ENCODE assay signal across 8 mouse cellular contexts in the genomic region with DNA sequence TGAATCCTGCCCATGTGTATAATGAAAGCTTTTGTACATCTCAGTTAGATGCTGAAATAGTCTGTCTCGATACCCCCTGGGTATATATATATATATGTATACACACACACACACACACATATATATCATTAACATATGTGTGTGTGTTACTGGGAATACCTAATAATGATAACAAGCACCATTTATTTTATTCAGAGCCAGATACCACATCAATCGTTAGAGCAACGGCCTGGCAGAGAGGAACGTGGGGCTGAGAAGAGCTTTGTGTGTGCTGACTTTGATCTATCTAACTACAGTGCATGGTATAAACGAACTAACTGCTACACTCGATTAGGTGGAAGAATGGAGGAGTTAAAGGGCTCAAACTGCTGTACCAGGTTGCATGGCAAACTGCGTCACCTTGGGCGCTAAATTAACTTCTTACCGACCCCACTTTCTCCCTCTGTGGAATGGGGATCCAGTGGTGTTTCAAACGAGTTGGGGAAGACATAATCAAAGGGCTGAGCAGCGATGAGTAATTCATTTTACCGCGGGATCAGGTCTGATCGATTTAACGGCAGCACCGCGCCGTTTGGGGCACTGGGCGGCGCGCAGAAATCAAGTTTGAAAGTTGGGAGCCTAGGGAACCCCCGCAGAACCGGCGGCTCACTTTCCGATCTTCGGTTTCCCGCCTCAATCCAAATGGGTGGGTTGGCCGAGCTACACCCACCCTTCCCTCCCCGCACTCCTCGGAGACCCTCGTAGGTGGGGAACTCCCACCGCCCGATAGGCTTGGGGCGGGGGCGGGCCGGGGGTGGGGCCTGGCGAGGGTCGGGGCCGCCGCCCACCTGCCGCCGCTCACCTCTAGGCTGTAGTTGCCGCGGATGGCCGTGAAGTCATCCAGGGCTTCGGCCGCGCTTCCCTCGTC. TPM values are rescaled to one million over a fixed set of nuclear protein-coding genes. Genes with fewer than 3 reads are reported as not detected.
DNase-seq lines count a peak whose midpoint lies in the region; ATAC-seq and TF ChIP-seq lines count a peak whose summit lies in the region.

No protein-coding gene starts in this region.

- peak overlapping the region; percentile 88 for H3K27ac ChIP-seq in bone marrow, adult 2 months (ENCODE audit: control insufficient read depth, insufficient read depth, low read depth, low read length, poor library complexity)
- H3K27ac ChIP-seq in forebrain, postnatal 0 days (ENCODE audit: low read depth, low read length): peak overlapping the region; percentile 97
- no peak overlapping the region; the same call in 1 of the 2 replicates for H3K27ac ChIP-seq in kidney, adult 2 months (ENCODE audit: insufficient read depth, low read depth, low read length)
- peak overlapping the region; percentile 94 for H3K27ac ChIP-seq in liver, embryonic 16.5 days (ENCODE audit: low read length)
- H3K27ac ChIP-seq in neural tube, embryonic 15.5 days (replicated peaks): peak overlapping the region; percentile 97

- H3K27me3 ChIP-seq in forebrain, postnatal 0 days (ENCODE audit: insufficient read depth, low read length): no peaks in the 10 kb centered on the region
- no peaks in the 10 kb centered on the region for H3K27me3 ChIP-seq in kidney, adult 2 months (replicated peaks; ENCODE audit: control insufficient read depth, insufficient read depth, low read length)
- no peaks in the 10 kb centered on the region for H3K27me3 ChIP-seq in liver, embryonic 16.5 days (ENCODE audit: control insufficient read depth, insufficient read depth, low read depth, low read length)
- no peaks in the 10 kb centered on the region for H3K27me3 ChIP-seq in neural tube, embryonic 15.5 days (replicated peaks)

- H3K9me3 ChIP-seq in forebrain, postnatal 0 days (ENCODE audit: low read length): no peaks in the 10 kb centered on the region
- H3K9me3 ChIP-seq in liver, embryonic 16.5 days (replicated peaks; ENCODE audit: control insufficient read depth, low read length): no peaks in the 10 kb centered on the region
- no peaks in the 10 kb centered on the region for H3K9me3 ChIP-seq in neural tube, embryonic 15.5 days (replicated peaks)

- peak; percentile 70 for ATAC-seq in forebrain, postnatal 0 days
- ATAC-seq in liver, embryonic 16.5 days (ENCODE audit: low read depth): peak; percentile 73
- peak; percentile 82 for ATAC-seq in neural tube, embryonic 15.5 days (ENCODE audit: low FRiP score)

- DNase-seq in right cerebral cortex, adult 2 months (ENCODE audit: low spot score in 2 of 2): peak; percentile 10 to 13
- no peak for DNase-seq in right cerebral cortex, postnatal 36 days (ENCODE audit: low spot score in 2 of 2)
- DNase-seq in forebrain, postnatal 0 days: peak; percentile 75
- peak; percentile 24 for DNase-seq in kidney, adult 2 months
- no peak for DNase-seq in cerebellum, postnatal 10 days

- peak overlapping the region; percentile 89 for H3K9ac ChIP-seq in forebrain, postnatal 0 days
- H3K9ac ChIP-seq in liver, embryonic 16.5 days (ENCODE audit: low read depth, low read length): peak overlapping the region; percentile 97
- H3K9ac ChIP-seq in neural tube, embryonic 15.5 days (replicated peaks): peak overlapping the region; percentile 91

- TF ChIP-seq CTCF in bone marrow, adult 2 months (IDR thresholded peaks at IDR 0.05; ENCODE audit: control insufficient read depth, insufficient read depth, low read length): no peak
- TF ChIP-seq CTCF in forebrain, postnatal 0 days (IDR thresholded peaks at IDR 0.05; ENCODE audit: low read depth): peak; percentile 28; the same call in 1 of the 2 replicates
- peak; percentile 31; the same call in 1 of the 2 replicates for TF ChIP-seq CTCF in kidney, adult 2 months (conservative IDR thresholded peaks at IDR 0.05; ENCODE audit: insufficient read depth, insufficient read length, low read depth, low read length)

- H3K4me1 ChIP-seq in bone marrow, adult 2 months (ENCODE audit: control insufficient read depth, insufficient read depth, low read length): peaks cover 3% of the 10 kb centered on the region
- peaks cover 5% of the 10 kb centered on the region; the same call in 1 of the 2 replicates for H3K4me1 ChIP-seq in forebrain, postnatal 0 days (ENCODE audit: insufficient read depth)
- H3K4me1 ChIP-seq in kidney, adult 2 months (ENCODE audit: control insufficient read depth, insufficient read depth, low read length): peaks cover 4% of the 10 kb centered on the region; the same call in 1 of the 2 replicates
- peaks cover 16% of the 10 kb centered on the region for H3K4me1 ChIP-seq in liver, embryonic 16.5 days (ENCODE audit: control insufficient read depth, low read depth, low read length)
- H3K4me1 ChIP-seq in neural tube, embryonic 15.5 days: peaks cover 17% of the 10 kb centered on the region

- H3K4me3 ChIP-seq in bone marrow, adult 2 months (replicated peaks; ENCODE audit: control insufficient read depth, low read depth, low read length): peak overlapping the region; percentile 81
- H3K4me3 ChIP-seq in forebrain, postnatal 0 days (ENCODE audit: low read depth, low read length): peak overlapping the region; percentile 79
- peak overlapping the region; percentile 65 for H3K4me3 ChIP-seq in kidney, adult 2 months (ENCODE audit: insufficient read depth, low read depth, low read length)
- peak overlapping the region; percentile 98 for H3K4me3 ChIP-seq in liver, embryonic 16.5 days (ENCODE audit: low read depth, low read length)
- peak overlapping the region; percentile 81 for H3K4me3 ChIP-seq in neural tube, embryonic 15.5 days (replicated peaks)

- WGBS in bone marrow, adult 2 months: under 1% methylated on average over 38 of the region's 49 CpGs
- WGBS in forebrain, postnatal 0 days: under 1% methylated on average over 45 of the region's 49 CpGs
- WGBS in kidney, adult 2 months: 1% methylated on average over 49 of the region's 49 CpGs
- WGBS in liver, embryonic 16.5 days (ENCODE audit: insufficient replicate concordance): 1% methylated on average over 49 of the region's 49 CpGs
- 2% methylated on average over 38 of the region's 49 CpGs for WGBS in neural tube, embryonic 15.5 days

- H3K36me3 ChIP-seq in forebrain, postnatal 0 days (ENCODE audit: insufficient read depth): no peaks in the 10 kb centered on the region
- H3K36me3 ChIP-seq in kidney, adult 2 months (ENCODE audit: control insufficient read depth, insufficient read depth, low read length): no peaks in the 10 kb centered on the region
- H3K36me3 ChIP-seq in liver, embryonic 16.5 days (ENCODE audit: control insufficient read depth, insufficient read depth): peaks cover 20% of the 10 kb centered on the region
- peaks cover 4% of the 10 kb centered on the region; the same call in 1 of the 2 replicates for H3K36me3 ChIP-seq in neural tube, embryonic 15.5 days

- TF ChIP-seq POLR2A in bone marrow, adult 2 months (IDR thresholded peaks at IDR 0.05; ENCODE audit: borderline replicate concordance, control insufficient read depth, low read depth, low read length): peak; percentile 51; the same call in 1 of the 2 replicates
- no peak for TF ChIP-seq POLR2A in kidney, adult 2 months (IDR thresholded peaks at IDR 0.05; ENCODE audit: low read depth, low read length)

- H3K4me2 ChIP-seq in forebrain, postnatal 0 days (ENCODE audit: low read depth): peak overlapping the region; percentile 76
- peak overlapping the region; percentile 74 for H3K4me2 ChIP-seq in liver, embryonic 16.5 days (ENCODE audit: low read depth, low read length)
- H3K4me2 ChIP-seq in neural tube, embryonic 15.5 days: peak overlapping the region; percentile 78

RNA-seq across cellular contexts. Expression of gene Rbl1, which starts 0.6 kb away (rescaled TPM):
- polyA plus RNA-seq in bone marrow, adult 2 months (2011; ENCODE audit: insufficient read depth, insufficient read length, low replicate concordance, missing spikeins): 17.1 and 18.4 TPM in 2 replicates
- total RNA-seq in forebrain, postnatal 0 days (2014; rRNA removed): 5.9 and 10.4 TPM in 2 replicates
- polyA plus RNA-seq in forebrain, postnatal 0 days (2015; fragmentation: Nextera tagmentation; extraction: Ambion mirVana): 3.1 and 4.2 TPM in 2 replicates
- 3.1 and 3.2 TPM in 2 replicates for polyA plus RNA-seq in kidney, adult 2 months (2012; rRNA removed)
- polyA plus RNA-seq in liver, embryonic 16.5 days (2015; fragmentation: Nextera tagmentation; extraction: Ambion mirVana): 17.0 and 18.2 TPM in 2 replicates
- polyA plus RNA-seq in neural tube, embryonic 15.5 days (2015; fragmentation: Nextera tagmentation; extraction: Ambion mirVana): 4.9 and 9.2 TPM in 2 replicates

Comparison
In these comparisons a context has a peak if more than half of its experiments do, and no peak if none do; other contexts are left out.
1. DNase-seq: peak in right cerebral cortex, adult 2 months (2 of 2), forebrain, postnatal 0 days (single experiment) and kidney, adult 2 months (single experiment); none in right cerebral cortex, postnatal 36 days (0 of 2) and cerebellum, postnatal 10 days (0 of 2).
2. Peak in every context shown above with its lines, with median percentiles within 50 percentile points of each other: H3K4me3 ChIP-seq, ATAC-seq, H3K4me2 ChIP-seq and H3K9ac ChIP-seq.